Mouse (Mus musculus): ENCODE measurements around the gene Mia2. TPM values are rescaled to one million over a fixed set of nuclear protein-coding genes. Genes with fewer than 3 reads are reported as not detected.

Mia2 gene
- polyA plus RNA-seq, 1 experiment = 493 TPM

DNA sequence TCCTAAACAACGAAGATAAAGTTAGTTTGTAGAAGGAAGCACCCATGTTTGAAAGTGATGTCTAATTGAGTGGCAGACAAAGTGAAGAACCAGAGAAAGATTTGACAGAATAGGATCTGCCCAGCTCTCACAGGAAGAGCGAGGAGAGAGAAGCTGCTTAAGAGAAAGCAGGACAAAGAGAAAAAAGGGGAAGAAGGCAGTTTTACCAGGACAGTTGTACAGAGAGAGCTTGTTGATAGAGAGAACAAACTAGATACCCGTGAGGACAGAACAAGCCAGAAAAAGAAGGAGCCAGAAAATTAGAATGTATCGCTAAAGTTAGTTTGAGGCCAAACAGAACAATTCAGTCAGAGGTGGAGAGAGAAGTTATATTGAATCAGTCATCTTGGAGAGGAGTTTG is 39.5 kb downstream of the Mia2 start:
- H3K4me1 ChIP-seq (ENCODE audit: control insufficient read depth, insufficient read depth, low read length) = peaks cover 6% of the 10 kb centered on the region
- no peak overlapping the region for H3K27ac ChIP-seq (ENCODE audit: insufficient read depth, low read depth, low read length)
- WGBS = 90% methylated on average over 4 of the region's 4 CpGs
- TF ChIP-seq POLR2A (IDR thresholded peaks at IDR 0.05; ENCODE audit: insufficient read depth, low read depth, low read length) (no peak), CTCF (IDR thresholded peaks at IDR 0.05; ENCODE audit: insufficient read depth, low read depth, low read length) (no peak)
- no peak overlapping the region for H3K4me3 ChIP-seq (ENCODE audit: insufficient read depth, low read depth, low read length)

DNA sequence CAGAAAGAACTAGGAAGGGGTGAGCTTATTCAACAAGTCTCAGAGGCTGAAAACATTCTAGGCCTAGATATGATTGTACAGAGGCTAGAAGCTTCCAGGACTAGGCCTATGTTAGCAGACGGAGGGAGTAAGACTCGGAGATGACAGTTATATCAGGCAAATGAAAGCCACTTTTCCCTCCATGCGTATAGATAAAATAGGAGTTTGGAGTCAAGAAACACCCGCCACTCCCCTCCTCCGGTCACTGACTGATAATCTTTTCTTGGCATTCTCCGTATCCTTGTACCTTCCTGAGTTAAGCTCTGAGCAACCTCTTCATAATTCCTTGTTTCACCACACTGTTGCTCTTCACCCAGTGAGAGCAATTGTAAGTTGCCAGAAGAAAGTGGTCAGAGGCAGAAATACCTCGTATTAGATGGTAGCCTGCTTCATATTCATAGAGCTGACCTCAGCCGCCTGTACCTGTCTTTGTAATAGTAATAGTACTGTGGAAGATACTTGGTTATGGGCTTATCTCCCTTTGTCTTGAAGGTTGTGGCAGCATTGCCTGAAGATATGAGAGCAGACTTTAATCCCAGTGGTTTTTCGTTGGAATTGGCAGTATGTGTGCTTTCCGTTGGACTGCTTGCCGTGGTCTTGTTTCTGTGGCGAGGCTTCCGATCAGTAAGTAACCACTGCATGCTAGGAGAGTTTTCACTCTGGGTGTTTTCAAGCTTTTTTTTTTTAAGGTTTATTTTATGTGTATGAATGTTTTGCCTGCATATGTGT is 40.1 kb downstream of the Mia2 start:
- Histone ChIP-seq H3K4me3 (ENCODE audit: insufficient read depth, low read depth, low read length) (no peak overlapping the region), H3K27ac (ENCODE audit: insufficient read depth, low read depth, low read length) (no peak overlapping the region), H3K4me1 (ENCODE audit: control insufficient read depth, insufficient read depth, low read length) (peaks cover 6% of the 10 kb centered on the region)
- 95% methylated on average over 13 of the region's 13 CpGs for WGBS
- TF ChIP-seq POLR2A (IDR thresholded peaks at IDR 0.05; ENCODE audit: insufficient read depth, low read depth, low read length) = no peak
- TF ChIP-seq CTCF (IDR thresholded peaks at IDR 0.05; ENCODE audit: insufficient read depth, low read depth, low read length) = no peak

DNA sequence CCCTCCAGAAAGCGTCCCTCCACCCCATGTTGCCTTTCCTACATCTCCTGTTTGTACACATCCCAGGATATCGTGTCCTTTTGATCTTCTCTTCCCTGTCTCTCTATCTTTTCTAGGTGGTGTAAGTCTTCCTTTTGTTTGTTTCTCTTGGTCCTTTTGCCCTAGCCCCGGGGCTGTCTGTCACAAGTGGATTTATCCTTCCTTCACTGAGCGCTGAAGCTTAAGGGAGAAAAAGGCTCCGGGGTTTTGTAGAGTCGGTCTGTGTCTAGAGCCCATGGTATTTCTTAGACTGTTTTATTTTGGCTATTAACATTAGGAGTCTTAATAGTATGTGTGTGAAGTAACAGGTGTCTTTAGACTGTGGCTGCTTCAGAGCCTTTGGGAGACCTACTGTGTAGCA is 41.4 kb downstream of the Mia2 start:
- Histone ChIP-seq H3K4me3 (ENCODE audit: insufficient read depth, low read depth, low read length) (no peak overlapping the region), H3K27ac (ENCODE audit: insufficient read depth, low read depth, low read length) (no peak overlapping the region), H3K4me1 (ENCODE audit: control insufficient read depth, insufficient read depth, low read length) (peaks cover 6% of the 10 kb centered on the region)
- 82% methylated on average over 6 of the region's 6 CpGs for WGBS
- TF ChIP-seq CTCF (IDR thresholded peaks at IDR 0.05; ENCODE audit: insufficient read depth, low read depth, low read length) (no peak), POLR2A (IDR thresholded peaks at IDR 0.05; ENCODE audit: insufficient read depth, low read depth, low read length) (no peak)

DNA sequence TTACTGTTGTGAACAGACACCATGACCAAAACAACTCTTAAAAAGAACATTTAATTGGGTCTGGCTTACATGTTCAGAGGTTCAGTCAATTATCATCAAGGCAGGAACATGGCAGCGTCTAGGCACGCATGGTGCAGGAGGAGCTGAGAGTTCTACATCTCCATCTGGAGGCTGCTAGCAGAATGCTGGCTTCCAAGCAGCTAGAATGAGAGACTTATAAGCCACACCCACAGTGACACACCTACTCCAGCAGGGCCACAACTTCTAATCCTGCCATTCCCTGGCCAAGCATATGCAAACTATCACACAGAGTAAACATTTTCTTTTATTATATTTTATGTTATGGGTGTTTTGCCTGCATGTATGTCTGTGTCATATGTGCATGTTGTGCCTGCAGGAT is 43.8 kb downstream of the Mia2 start:
- no peaks in the 10 kb centered on the region for H3K4me1 ChIP-seq (ENCODE audit: control insufficient read depth, insufficient read depth, low read length)
- H3K27ac ChIP-seq (ENCODE audit: insufficient read depth, low read depth, low read length) = no peak overlapping the region
- no peak overlapping the region for H3K4me3 ChIP-seq (ENCODE audit: insufficient read depth, low read depth, low read length)
- no peak for TF ChIP-seq POLR2A (IDR thresholded peaks at IDR 0.05; ENCODE audit: insufficient read depth, low read depth, low read length)
- TF ChIP-seq CTCF (IDR thresholded peaks at IDR 0.05; ENCODE audit: insufficient read depth, low read depth, low read length) = no peak
- WGBS = 83% methylated on average over 2 of the region's 2 CpGs

DNA sequence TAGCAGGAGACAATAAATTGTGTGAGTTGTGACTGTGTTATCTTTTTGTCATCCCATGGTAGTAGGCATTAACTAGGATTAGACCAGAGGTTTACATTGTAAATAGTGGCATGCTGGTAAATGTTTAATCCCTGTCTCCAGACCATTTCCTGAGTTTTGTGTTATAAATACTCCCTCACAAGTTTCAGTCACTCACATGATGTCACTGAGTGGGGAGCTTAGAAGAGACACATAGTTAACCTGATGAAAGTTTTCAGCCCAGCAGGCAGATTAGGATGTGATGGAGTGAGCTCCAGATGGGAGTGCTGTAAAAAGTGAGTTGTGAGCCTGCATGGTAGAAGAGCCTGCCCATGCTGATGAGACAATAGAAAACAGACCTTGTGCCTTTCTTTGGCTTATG is 49.5 kb downstream of the Mia2 start:
- TF ChIP-seq POLR2A (IDR thresholded peaks at IDR 0.05; ENCODE audit: insufficient read depth, low read depth, low read length) (no peak), CTCF (IDR thresholded peaks at IDR 0.05; ENCODE audit: insufficient read depth, low read depth, low read length) (no peak)
- Histone ChIP-seq H3K4me3 (ENCODE audit: insufficient read depth, low read depth, low read length) (no peak overlapping the region), H3K27ac (ENCODE audit: insufficient read depth, low read depth, low read length) (no peak overlapping the region), H3K4me1 (ENCODE audit: control insufficient read depth, insufficient read depth, low read length) (no peaks in the 10 kb centered on the region)

DNA sequence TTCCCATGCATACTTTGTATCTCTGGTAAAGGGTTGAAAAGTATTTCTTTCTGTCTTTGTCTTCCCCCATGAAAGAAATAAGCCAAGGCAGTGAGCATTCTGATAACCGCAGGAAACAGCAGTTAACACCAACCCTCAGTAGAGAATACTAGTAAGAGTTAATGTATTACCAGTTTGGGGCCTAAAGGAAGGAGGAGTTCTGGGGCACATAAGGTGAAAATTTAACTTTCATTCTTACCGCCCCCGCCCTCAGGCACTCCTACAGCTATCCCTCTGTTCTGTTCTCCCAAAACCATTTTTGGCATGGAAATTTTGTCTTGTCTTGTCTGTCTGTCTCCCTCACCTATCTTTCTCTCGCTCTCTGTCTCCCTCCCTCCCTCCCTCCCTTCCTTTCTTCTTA is 54.1 kb downstream of the Mia2 start:
- no peak overlapping the region for H3K27ac ChIP-seq (ENCODE audit: insufficient read depth, low read depth, low read length)
- H3K4me1 ChIP-seq (ENCODE audit: control insufficient read depth, insufficient read depth, low read length) = no peaks in the 10 kb centered on the region
- WGBS = 95% methylated on average over 4 of the region's 4 CpGs
- H3K4me3 ChIP-seq (ENCODE audit: insufficient read depth, low read depth, low read length) = no peak overlapping the region
- no peak for TF ChIP-seq POLR2A (IDR thresholded peaks at IDR 0.05; ENCODE audit: insufficient read depth, low read depth, low read length)
- TF ChIP-seq CTCF (IDR thresholded peaks at IDR 0.05; ENCODE audit: insufficient read depth, low read depth, low read length) = no peak

DNA sequence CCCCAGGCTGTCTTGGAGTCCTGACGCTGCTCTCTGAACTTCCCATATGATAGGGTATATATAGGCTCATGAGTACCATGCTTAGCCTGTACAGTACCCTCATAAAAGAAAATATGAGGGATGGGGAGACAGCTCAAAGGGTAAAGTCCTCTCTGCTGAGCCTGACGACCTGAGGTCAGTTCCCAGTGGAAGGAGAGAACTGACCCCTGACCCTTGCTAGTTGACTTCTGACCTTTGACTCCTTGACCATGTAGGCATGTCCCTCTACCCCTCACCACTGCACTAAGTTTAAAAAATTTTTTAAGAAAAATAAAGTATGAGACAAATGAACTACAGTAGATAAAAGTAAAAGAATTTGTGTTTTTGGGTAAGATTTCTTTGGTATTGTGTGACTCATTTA is 65.5 kb downstream of the Mia2 start:
- H3K4me3 ChIP-seq (ENCODE audit: insufficient read depth, low read depth, low read length) = no peak overlapping the region
- no peak for TF ChIP-seq POLR2A (IDR thresholded peaks at IDR 0.05; ENCODE audit: insufficient read depth, low read depth, low read length)
- TF ChIP-seq CTCF (IDR thresholded peaks at IDR 0.05; ENCODE audit: insufficient read depth, low read depth, low read length) = no peak
- H3K27ac ChIP-seq (ENCODE audit: insufficient read depth, low read depth, low read length) = no peak overlapping the region
- H3K4me1 ChIP-seq (ENCODE audit: control insufficient read depth, insufficient read depth, low read length) = no peaks in the 10 kb centered on the region
- 74% methylated on average over 2 of the region's 2 CpGs for WGBS

DNA sequence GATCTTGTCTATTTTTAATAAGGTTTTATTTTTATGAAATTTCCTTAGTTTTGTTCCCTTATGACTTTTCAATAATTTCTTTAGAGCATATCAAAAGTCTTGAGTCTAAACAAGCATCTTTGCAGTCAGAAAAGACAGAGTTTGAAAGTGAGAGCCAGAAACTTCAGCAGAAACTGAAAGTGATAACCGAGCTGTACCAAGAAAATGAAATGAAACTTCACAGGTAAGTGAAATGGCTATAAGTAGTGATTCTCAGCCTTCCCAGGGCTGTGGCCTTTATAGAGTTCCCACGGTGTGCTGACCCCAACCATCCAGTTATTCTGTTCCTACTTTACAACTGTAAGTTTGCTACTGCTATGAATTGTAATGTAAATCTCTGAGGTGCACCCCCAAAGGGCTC is 67.2 kb downstream of the Mia2 start:
- WGBS = 93% methylated on average over 2 of the region's 2 CpGs
- H3K27ac ChIP-seq (ENCODE audit: insufficient read depth, low read depth, low read length) = no peak overlapping the region
- no peak for TF ChIP-seq POLR2A (IDR thresholded peaks at IDR 0.05; ENCODE audit: insufficient read depth, low read depth, low read length)
- H3K4me3 ChIP-seq (ENCODE audit: insufficient read depth, low read depth, low read length) = no peak overlapping the region
- no peaks in the 10 kb centered on the region for H3K4me1 ChIP-seq (ENCODE audit: control insufficient read depth, insufficient read depth, low read length)

DNA sequence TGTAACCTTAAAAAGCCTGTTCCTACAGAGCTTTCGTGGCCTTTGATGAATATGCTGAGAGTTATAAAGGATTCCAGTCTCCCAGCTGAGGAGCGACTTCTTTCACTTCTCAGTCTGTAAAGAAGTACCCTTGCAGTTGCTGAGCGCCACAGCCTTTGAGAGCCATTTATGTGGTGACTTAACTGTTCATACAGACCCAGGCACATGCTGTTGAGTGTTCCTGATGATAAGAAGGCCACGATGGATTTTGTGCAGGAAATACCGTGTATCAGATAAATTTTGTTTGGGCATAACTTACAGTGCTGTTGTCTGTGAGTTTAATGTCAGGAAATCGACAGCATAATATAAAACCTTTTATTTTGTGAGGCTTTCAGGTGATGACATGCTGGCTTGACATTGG is 68.9 kb downstream of the Mia2 start:
- Histone ChIP-seq H3K4me3 (ENCODE audit: insufficient read depth, low read depth, low read length) (no peak overlapping the region), H3K4me1 (ENCODE audit: control insufficient read depth, insufficient read depth, low read length) (no peaks in the 10 kb centered on the region), H3K27ac (ENCODE audit: insufficient read depth, low read depth, low read length) (no peak overlapping the region)
- WGBS = 94% methylated on average over 6 of the region's 6 CpGs
- TF ChIP-seq POLR2A (IDR thresholded peaks at IDR 0.05; ENCODE audit: insufficient read depth, low read depth, low read length) (no peak), CTCF (IDR thresholded peaks at IDR 0.05; ENCODE audit: insufficient read depth, low read depth, low read length) (no peak)

DNA sequence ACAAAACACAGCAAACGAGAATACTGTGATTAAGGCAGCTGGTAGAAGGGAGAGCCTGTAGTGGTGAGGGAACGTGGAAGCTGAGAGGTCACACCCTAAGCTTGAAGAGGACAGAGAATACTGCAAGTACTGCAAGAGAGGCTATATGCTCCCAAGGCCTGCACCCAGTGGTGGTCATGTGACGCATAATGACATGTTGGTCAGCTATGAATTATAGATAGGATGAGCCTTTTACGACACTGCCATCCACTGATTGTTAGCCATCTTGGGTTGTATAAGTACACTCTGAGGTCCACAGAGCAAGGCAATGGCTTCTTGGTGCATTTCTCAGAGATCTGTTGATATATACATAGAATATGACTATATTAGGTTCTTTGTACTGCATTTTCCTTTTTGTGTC is 71.0 kb downstream of the Mia2 start:
- H3K4me3 ChIP-seq (ENCODE audit: insufficient read depth, low read depth, low read length) = no peak overlapping the region
- 80% methylated on average over 4 of the region's 4 CpGs for WGBS
- no peak overlapping the region for H3K27ac ChIP-seq (ENCODE audit: insufficient read depth, low read depth, low read length)
- no peaks in the 10 kb centered on the region for H3K4me1 ChIP-seq (ENCODE audit: control insufficient read depth, insufficient read depth, low read length)
- TF ChIP-seq POLR2A (IDR thresholded peaks at IDR 0.05; ENCODE audit: insufficient read depth, low read depth, low read length) = no peak

Data from olfactory bulb, adult 2 months (tissue).